Mouse (Mus musculus) hindbrain, embryonic 11.5 days (tissue): ENCODE data around the gene Trex2. TPM values are rescaled to one million over a fixed set of nuclear protein-coding genes. Genes with fewer than 3 reads are reported as not detected.
"Not testable (repeated sequence)": the region's sequence is repeated elsewhere in the genome, so short reads cannot be mapped to it uniquely, and the experiment has no call there.

ENCODE experiments used
- ATAC-seq: fragments of 200-750 bp; cut with Nextera tagmentation; 2 replicates; pipeline ENCODE4 v1.8.0; 2017; ENCODE audit warnings: mild to moderate bottlenecking, moderate TSS enrichment, moderate library complexity; ENCODE audit not compliant: low FRiP score
- DNase-seq: peaks from one replicate; pipeline ENCODE4 v3.0.0-alpha.2; 2015; ENCODE audit warnings: low spot score
- H3K27ac ChIP-seq: fragments of 300-500 bp; sonication (generic); 2 replicates; pipeline ENCODE4 v1.5.1; 2014; ENCODE audit warnings: mild to moderate bottlenecking, low read depth, low read length
- H3K27me3 ChIP-seq: fragments of 300-500 bp; sonication (generic); 2 replicates; pipeline ENCODE4 v1.6.1; 2014; ENCODE audit warnings: mild to moderate bottlenecking, low read length, moderate library complexity, mixed read lengths; ENCODE audit not compliant: control insufficient read depth, insufficient read depth
- H3K36me3 ChIP-seq: fragments of 300-500 bp; sonication (generic); 2 replicates; pipeline ENCODE4 v1.6.1; 2014; ENCODE audit warnings: mild to moderate bottlenecking, low read length, moderate library complexity, mixed read lengths; ENCODE audit not compliant: control insufficient read depth, insufficient read depth
- H3K4me1 ChIP-seq: fragments of 300-500 bp; sonication (generic); replicated peaks from 2 replicates; pipeline ENCODE4 v1.6.1; 2014; ENCODE audit warnings: low read length, mixed read lengths; ENCODE audit not compliant: control insufficient read depth, insufficient read depth
- H3K4me2 ChIP-seq: fragments of 300-500 bp; sonication (generic); replicated peaks from 2 replicates; pipeline ENCODE4 v1.6.1; 2014; ENCODE audit warnings: mild to moderate bottlenecking, low read depth, low read length
- H3K4me3 ChIP-seq: fragments of 300-500 bp; sonication (generic); 2 replicates; pipeline ENCODE4 v1.5.1; 2014; ENCODE audit warnings: low read depth, low read length
- H3K9ac ChIP-seq: fragments of 300-500 bp; sonication (generic); 2 replicates; pipeline ENCODE4 v1.6.1; 2014; ENCODE audit warnings: low read depth, low read length
- H3K9me3 ChIP-seq: fragments of 300-500 bp; sonication (generic); 2 replicates; pipeline ENCODE4 v1.6.1; 2016; ENCODE audit warnings: low read length; ENCODE audit not compliant: control insufficient read depth
- WGBS: fragments of 180-500 bp; shearing (Covaris S2); extraction: QIAGEN DNeasy Blood & Tissue Kit; methylation state at CpG from one replicate; pipeline ENCODE4 v1.1.7; 2014; 5-methylcytosine and 5-hydroxymethylcytosine counted together
- polyA plus RNA-seq: library from polyadenylated mRNA; unstranded; fragments of >200 nt; fragmentation: Nextera tagmentation; extraction: Ambion mirVana; gene quantifications from 2 replicates; pipeline ENCODE4 v1.2.1, GENCODE M21; 2014

The Trex2 gene
- polyA plus RNA-seq, 1 experiment from 2014 or later: not detected

DNA sequence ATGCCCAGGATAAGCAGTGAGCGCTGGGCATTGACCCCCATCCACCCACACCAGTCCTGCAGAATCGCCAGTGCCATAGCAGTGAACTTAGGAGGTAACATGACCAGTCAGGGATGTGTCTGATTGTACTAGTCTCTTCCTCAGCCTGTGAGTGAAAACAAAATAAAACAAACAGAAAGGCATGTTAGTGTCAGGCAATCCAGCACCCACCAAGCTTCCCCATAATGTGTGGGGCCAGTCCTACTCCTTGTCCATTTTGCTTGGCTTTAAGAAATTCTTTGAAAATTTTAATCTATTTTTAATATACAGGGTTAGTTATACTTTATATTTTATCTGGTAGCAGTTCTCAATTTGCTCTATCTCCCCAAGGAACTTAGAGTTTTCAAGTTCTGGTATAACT lies 36.5 kb downstream of the Trex2 start, which contains the start of gene Gm18336:
Gene Gm18336, minus strand, starts transcription at position 101 of the 400 bp plus-strand sequence.
- H3K4me3 ChIP-seq, H3K36me3 ChIP-seq, H3K4me1 ChIP-seq, H3K27ac ChIP-seq, H3K27me3 ChIP-seq, ATAC-seq, H3K4me2 ChIP-seq, H3K9me3 ChIP-seq, H3K9ac ChIP-seq, DNase-seq: not testable (repeated sequence)
- 73% methylated on average over 1 of the region's 2 CpGs for WGBS

- ATAC-seq (no peak), DNase-seq (no peak)
- no peaks in the 10 kb centered on the region for H3K9me3 ChIP-seq
- H3K27me3 ChIP-seq: no peaks in the 10 kb centered on the region
- H3K4me2 ChIP-seq: no peak overlapping the region
- no peak overlapping the region for H3K9ac ChIP-seq
- H3K27ac ChIP-seq: no peak overlapping the region
- H3K36me3 ChIP-seq: no peaks in the 10 kb centered on the region
- 100% methylated on average over 1 of the region's 1 CpGs for WGBS
- no peak overlapping the region for H3K4me3 ChIP-seq
- no peaks in the 10 kb centered on the region for H3K4me1 ChIP-seq
These were observed 38.7 kb downstream of the Trex2 start for GRCm38 (mm10) chrX:73396446-73396845.

- H3K4me2 ChIP-seq: no peak overlapping the region
- no peaks in the 10 kb centered on the region for H3K9me3 ChIP-seq
- no peak for DNase-seq
- H3K4me1 ChIP-seq: no peaks in the 10 kb centered on the region
- no peak overlapping the region for H3K4me3 ChIP-seq
- H3K27ac ChIP-seq: no peak overlapping the region
- no peaks in the 10 kb centered on the region for H3K27me3 ChIP-seq
- 93% methylated on average over 4 of the region's 4 CpGs for WGBS
- H3K9ac ChIP-seq: no peak overlapping the region
- no peak for ATAC-seq
- no peaks in the 10 kb centered on the region for H3K36me3 ChIP-seq
These were observed 43.7 kb downstream of the Trex2 start for GRCm38 (mm10) chrX:73391481-73391880.

DNA sequence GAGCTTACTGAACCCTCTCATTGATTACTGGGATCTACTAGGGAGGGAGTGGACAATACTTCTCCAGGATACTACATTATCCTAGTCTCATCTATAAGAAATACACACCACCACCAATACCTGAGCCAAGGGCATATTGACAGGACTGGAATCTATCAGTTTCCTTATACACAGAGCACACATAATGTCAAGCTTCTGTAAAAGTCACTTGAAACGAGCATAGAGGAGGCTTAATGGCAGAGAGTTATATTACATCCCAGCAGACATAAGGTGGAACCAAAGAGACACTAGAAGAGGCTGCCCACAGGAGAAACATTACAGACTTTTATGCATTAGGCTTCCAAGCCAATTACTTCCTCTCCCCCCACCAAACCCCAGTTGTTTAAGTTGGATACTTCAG lies 50.2 kb downstream of the Trex2 start:
- DNase-seq: no peak
- no peak overlapping the region for H3K4me2 ChIP-seq
- 35% methylated on average over 1 of the region's 1 CpGs for whole genome bisulfite sequencing
- H3K4me3 ChIP-seq: no peak overlapping the region
- no peak overlapping the region for H3K9ac ChIP-seq
- no peaks in the 10 kb centered on the region for H3K4me1 ChIP-seq
- no peaks in the 10 kb centered on the region for H3K9me3 ChIP-seq
- H3K36me3 ChIP-seq: no peaks in the 10 kb centered on the region
- no peaks in the 10 kb centered on the region for H3K27me3 ChIP-seq
- H3K27ac ChIP-seq: no peak overlapping the region
- no peak for ATAC-seq

GRCm38 (mm10) chrX:73384419-73384818 lies 50.7 kb downstream of the Trex2 start:
- Histone ChIP-seq H3K27me3 (no peaks in the 10 kb centered on the region), H3K9ac (no peak overlapping the region), H3K4me3 (no peak overlapping the region), H3K27ac (no peak overlapping the region), H3K4me1 (no peaks in the 10 kb centered on the region), H3K36me3 (no peaks in the 10 kb centered on the region), H3K4me2 (no peak overlapping the region), H3K9me3 (no peaks in the 10 kb centered on the region)
- DNase-seq (no peak), ATAC-seq (no peak)
- WGBS: 77% methylated on average over 6 of the region's 6 CpGs

Other genes with a start within 250 kb of the Trex2 start
- gene Xlr3b, start 243.1 kb downstream of the Trex2 start, polyA plus RNA-seq: 19.0 and 20.5 TPM in 2 replicates
- 0.35 and 0.49 TPM in 2 replicates for gene Xlr4b, start 221.0 kb downstream of the Trex2 start, polyA plus RNA-seq
- gene F8a, start 207.1 kb downstream of the Trex2 start, polyA plus RNA-seq: 16.4 and 17.6 TPM in 2 replicates
- gene Xlr4c, start 192.2 kb downstream of the Trex2 start, polyA plus RNA-seq: not detected in 2 replicates
- 0.37 and 0.75 TPM in 2 replicates for gene Xlr3c, start 170.0 kb downstream of the Trex2 start, polyA plus RNA-seq
- gene Xlr5a, start 142.4 kb downstream of the Trex2 start, polyA plus RNA-seq: not detected in 2 replicates
- not detected in 2 replicates for gene Xlr5c, start 142.4 kb downstream of the Trex2 start, polyA plus RNA-seq
- not detected in 2 replicates for gene Gm45015, start 98.5 kb downstream of the Trex2 start, polyA plus RNA-seq
- 15.0 and 16.9 TPM in 2 replicates for gene Zfp275, start 92.7 kb downstream of the Trex2 start, polyA plus RNA-seq
- gene Gm18336, start 36.6 kb downstream of the Trex2 start, polyA plus RNA-seq: not detected in 2 replicates
- gene Zfp92, start 24.2 kb downstream of the Trex2 start, polyA plus RNA-seq: 0.11 and 0.21 TPM in 2 replicates
- 76.9 and 77.6 TPM in 2 replicates for gene Haus7, start 23.7 kb upstream of the Trex2 start, polyA plus RNA-seq
- gene Bgn, start 48.3 kb upstream of the Trex2 start, polyA plus RNA-seq: 38.8 and 53.1 TPM in 2 replicates
- gene Atp2b3, start 67.7 kb upstream of the Trex2 start, polyA plus RNA-seq: 0.66 and 0.84 TPM in 2 replicates
- 3.5 and 4.9 TPM in 2 replicates for gene Dusp9, start 204.1 kb upstream of the Trex2 start, polyA plus RNA-seq
- 14.0 and 15.5 TPM in 2 replicates for gene Pnck, start 224.8 kb upstream of the Trex2 start, polyA plus RNA-seq
- gene Slc6a8, start 237.8 kb upstream of the Trex2 start, polyA plus RNA-seq: 6.0 and 7.8 TPM in 2 replicates